Mouse (Mus musculus): ENCODE measurements around the gene Hcn3. TPM values are rescaled to one million over a fixed set of nuclear protein-coding genes. Genes with fewer than 3 reads are reported as not detected.

The Hcn3 gene
- polyA plus RNA-seq, 1 experiment from 2014 or later = 39.6 TPM

- Histone ChIP-seq H3K36me3 (ENCODE audit: control insufficient read depth, insufficient read depth) (no peaks in the 10 kb centered on the region), H3K4me3 (replicated peaks; ENCODE audit: low read length) (no peak overlapping the region), H3K4me1 (replicated peaks; ENCODE audit: control insufficient read depth, insufficient read depth, low read length) (no peaks in the 10 kb centered on the region), H3K9me3 (ENCODE audit: control insufficient read depth, low read length) (no peaks in the 10 kb centered on the region), H3K4me2 (ENCODE audit: low read length) (no peak overlapping the region), H3K27ac (ENCODE audit: low read length) (no peak overlapping the region), H3K9ac (replicated peaks; ENCODE audit: low read depth, low read length) (no peak overlapping the region), H3K27me3 (replicated peaks; ENCODE audit: control insufficient read depth, insufficient read depth, low read length) (no peaks in the 10 kb centered on the region)
- 65% methylated on average over 17 of the region's 17 CpGs for WGBS
- no peak for ATAC-seq
Observed at GRCm38 (mm10) chr3:89152084-89152835, 7.7 kb downstream of the Hcn3 start.

DNA sequence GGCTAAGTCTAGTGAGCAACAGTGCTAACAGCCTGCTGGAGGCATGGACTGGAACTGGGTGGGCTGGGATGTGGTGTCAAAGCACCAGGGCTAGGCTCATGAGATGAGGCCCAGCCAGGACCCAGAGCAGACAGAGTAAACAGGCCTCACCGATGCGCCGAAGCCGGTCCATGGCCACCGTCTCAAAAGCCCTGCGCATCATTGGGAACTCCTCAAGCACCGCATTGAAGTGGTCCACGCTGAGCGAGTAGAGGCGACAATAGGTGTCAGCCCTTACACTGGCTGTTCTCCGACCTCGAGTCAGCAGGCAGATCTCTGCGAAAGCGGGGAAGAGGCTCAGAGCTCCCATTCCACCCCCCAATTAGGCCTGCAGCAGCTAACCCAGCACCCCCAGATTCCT is 11.4 kb downstream of the Hcn3 start:
- WGBS = 71% methylated on average over 14 of the region's 14 CpGs
- Histone ChIP-seq H3K4me3 (replicated peaks; ENCODE audit: low read length) (no peak overlapping the region), H3K9ac (replicated peaks; ENCODE audit: low read depth, low read length) (no peak overlapping the region), H3K36me3 (ENCODE audit: control insufficient read depth, insufficient read depth) (no peaks in the 10 kb centered on the region), H3K27ac (ENCODE audit: low read length) (no peak overlapping the region), H3K4me1 (replicated peaks; ENCODE audit: control insufficient read depth, insufficient read depth, low read length) (no peaks in the 10 kb centered on the region), H3K9me3 (ENCODE audit: control insufficient read depth, low read length) (no peaks in the 10 kb centered on the region), H3K4me2 (ENCODE audit: low read length) (no peak overlapping the region), H3K27me3 (replicated peaks; ENCODE audit: control insufficient read depth, insufficient read depth, low read length) (no peaks in the 10 kb centered on the region)
- no peak for ATAC-seq

GRCm38 (mm10) chr3:89147979-89148311 is 12.1 kb downstream of the Hcn3 start:
- Histone ChIP-seq H3K9me3 (ENCODE audit: control insufficient read depth, low read length) (no peaks in the 10 kb centered on the region), H3K9ac (replicated peaks; ENCODE audit: low read depth, low read length) (no peak overlapping the region), H3K36me3 (ENCODE audit: control insufficient read depth, insufficient read depth) (no peaks in the 10 kb centered on the region), H3K4me2 (ENCODE audit: low read length) (no peak overlapping the region), H3K4me1 (replicated peaks; ENCODE audit: control insufficient read depth, insufficient read depth, low read length) (no peaks in the 10 kb centered on the region), H3K27me3 (replicated peaks; ENCODE audit: control insufficient read depth, insufficient read depth, low read length) (no peaks in the 10 kb centered on the region), H3K27ac (ENCODE audit: low read length) (no peak overlapping the region), H3K4me3 (replicated peaks; ENCODE audit: low read length) (no peak overlapping the region)
- 16% methylated on average over 15 of the region's 15 CpGs for whole genome bisulfite sequencing
- ATAC-seq = no peak

DNA sequence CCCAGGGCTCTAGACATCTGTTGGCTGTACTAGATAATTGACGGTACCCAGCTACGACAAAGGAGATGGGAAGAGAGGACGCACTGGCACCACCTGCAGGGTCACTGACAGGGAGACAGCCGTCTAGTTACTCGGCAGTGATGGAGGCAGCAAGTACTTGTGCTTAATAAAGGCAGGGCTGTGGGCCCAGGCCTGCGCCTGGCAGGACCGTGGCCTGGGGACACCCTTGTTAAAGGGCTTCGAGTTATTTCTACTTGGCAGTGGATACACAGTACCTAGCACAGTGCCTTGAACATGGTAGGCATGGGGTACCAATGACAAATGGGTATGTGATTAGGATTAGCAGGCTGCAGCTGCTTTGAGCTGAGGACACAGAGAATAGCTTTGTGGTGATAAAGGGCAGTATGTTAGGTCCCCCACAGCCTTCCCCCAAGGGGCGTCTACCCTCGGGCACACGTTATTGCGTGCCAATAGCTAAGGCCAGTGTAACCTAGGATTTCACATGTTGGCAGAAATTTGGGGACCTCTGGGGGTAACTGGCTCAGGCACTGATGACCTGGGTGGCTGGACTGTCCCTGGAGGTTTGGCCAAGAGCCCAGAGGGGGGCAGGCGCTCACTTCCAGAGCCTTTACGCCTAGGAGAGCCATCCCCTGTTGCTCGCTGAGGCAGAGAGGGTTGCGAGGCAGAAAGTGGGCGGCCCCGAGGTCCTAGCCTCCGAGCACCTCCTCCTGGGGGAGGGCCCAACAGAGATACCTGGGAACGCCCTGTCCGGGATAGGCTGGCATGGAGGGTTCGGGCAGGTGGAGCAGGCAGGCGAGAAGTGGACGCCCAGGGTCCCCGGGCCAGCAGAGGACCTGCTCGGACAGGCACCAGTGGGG is 12.7 kb downstream of the Hcn3 start:
- 25% methylated on average over 26 of the region's 26 CpGs for WGBS
- H3K4me2 ChIP-seq (ENCODE audit: low read length) = no peak overlapping the region
- H3K9ac ChIP-seq (replicated peaks; ENCODE audit: low read depth, low read length) = no peak overlapping the region
- no peak overlapping the region for H3K27ac ChIP-seq (ENCODE audit: low read length)
- ATAC-seq = no peak
- H3K4me3 ChIP-seq (replicated peaks; ENCODE audit: low read length) = no peak overlapping the region
- no peaks in the 10 kb centered on the region for H3K36me3 ChIP-seq (ENCODE audit: control insufficient read depth, insufficient read depth)
- no peaks in the 10 kb centered on the region for H3K27me3 ChIP-seq (replicated peaks; ENCODE audit: control insufficient read depth, insufficient read depth, low read length)
- H3K9me3 ChIP-seq (ENCODE audit: control insufficient read depth, low read length) = no peaks in the 10 kb centered on the region
- H3K4me1 ChIP-seq (replicated peaks; ENCODE audit: control insufficient read depth, insufficient read depth, low read length) = no peaks in the 10 kb centered on the region

- no peaks in the 10 kb centered on the region for H3K4me1 ChIP-seq (replicated peaks; ENCODE audit: control insufficient read depth, insufficient read depth, low read length)
- no peak overlapping the region for H3K9ac ChIP-seq (replicated peaks; ENCODE audit: low read depth, low read length)
- H3K4me2 ChIP-seq (ENCODE audit: low read length) = no peak overlapping the region
- no peaks in the 10 kb centered on the region for H3K9me3 ChIP-seq (ENCODE audit: control insufficient read depth, low read length)
- no peaks in the 10 kb centered on the region for H3K36me3 ChIP-seq (ENCODE audit: control insufficient read depth, insufficient read depth)
- no peak overlapping the region for H3K27ac ChIP-seq (ENCODE audit: low read length)
- WGBS = 21% methylated on average over 8 of the region's 8 CpGs
- no peak for ATAC-seq
- no peaks in the 10 kb centered on the region for H3K27me3 ChIP-seq (replicated peaks; ENCODE audit: control insufficient read depth, insufficient read depth, low read length)
- H3K4me3 ChIP-seq (replicated peaks; ENCODE audit: low read length) = no peak overlapping the region
Observed at GRCm38 (mm10) chr3:89145566-89145965, 14.4 kb downstream of the Hcn3 start.

DNA sequence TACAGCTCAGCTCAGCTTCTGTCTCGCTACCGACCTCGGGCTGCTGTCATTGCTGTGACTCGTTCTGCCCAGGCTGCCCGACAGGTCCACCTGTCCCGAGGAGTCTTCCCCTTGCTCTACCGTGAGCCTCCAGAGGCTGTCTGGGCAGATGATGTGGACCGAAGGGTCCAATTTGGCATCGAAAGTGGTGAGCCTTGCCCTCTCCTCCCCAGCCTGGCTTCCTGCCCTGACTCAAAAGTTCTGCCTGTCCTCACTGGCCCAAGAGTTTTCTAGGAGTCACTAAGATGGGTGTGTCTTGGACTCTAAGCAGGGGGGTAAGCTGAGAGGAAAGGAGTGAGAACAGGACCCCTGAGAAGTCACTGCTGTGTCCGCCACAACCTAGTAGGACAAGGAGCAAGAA is 15.2 kb downstream of the Hcn3 start:
- WGBS = 87% methylated on average over 10 of the region's 10 CpGs

DNA sequence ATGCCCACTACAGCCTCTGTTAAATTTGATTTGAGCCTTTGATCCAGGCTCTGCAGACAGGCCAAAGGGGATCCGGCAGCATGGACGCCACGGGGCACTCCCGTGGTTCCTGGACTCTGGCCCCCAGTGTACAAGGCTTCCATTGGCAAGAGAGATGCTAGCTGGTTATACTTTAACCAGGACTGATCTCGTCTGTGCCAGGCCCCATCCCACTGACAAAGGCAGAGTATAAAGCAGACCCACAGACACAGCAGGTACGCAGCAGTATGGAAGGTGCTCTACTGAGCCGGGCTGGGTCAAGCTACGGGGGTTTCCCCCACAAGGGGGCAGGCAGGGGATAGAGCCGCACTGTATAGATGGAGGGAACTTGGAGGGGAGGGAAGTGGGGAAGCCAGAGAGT is 23.6 kb downstream of the Hcn3 start:
- peaks cover 11% of the 10 kb centered on the region for H3K4me1 ChIP-seq (replicated peaks; ENCODE audit: control insufficient read depth, insufficient read depth, low read length)
- H3K9me3 ChIP-seq (ENCODE audit: control insufficient read depth, low read length) = no peaks in the 10 kb centered on the region
- 41% methylated on average over 9 of the region's 9 CpGs for WGBS
- no peak overlapping the region for H3K4me3 ChIP-seq (replicated peaks; ENCODE audit: low read length)
- H3K36me3 ChIP-seq (ENCODE audit: control insufficient read depth, insufficient read depth) = no peaks in the 10 kb centered on the region
- H3K9ac ChIP-seq (replicated peaks; ENCODE audit: low read depth, low read length) = no peak overlapping the region
- H3K27ac ChIP-seq (ENCODE audit: low read length) = no peak overlapping the region
- H3K4me2 ChIP-seq (ENCODE audit: low read length) = no peak overlapping the region
- ATAC-seq = no peak
- H3K27me3 ChIP-seq (replicated peaks; ENCODE audit: control insufficient read depth, insufficient read depth, low read length) = no peaks in the 10 kb centered on the region

More for the DNA sequence above, 15.2 kb downstream of the Hcn3 start:
- no peak for ATAC-seq
- Histone ChIP-seq H3K27ac (ENCODE audit: low read length) (no peak overlapping the region), H3K4me1 (replicated peaks; ENCODE audit: control insufficient read depth, insufficient read depth, low read length) (no peaks in the 10 kb centered on the region), H3K27me3 (replicated peaks; ENCODE audit: control insufficient read depth, insufficient read depth, low read length) (no peaks in the 10 kb centered on the region), H3K4me3 (replicated peaks; ENCODE audit: low read length) (no peak overlapping the region), H3K9me3 (ENCODE audit: control insufficient read depth, low read length) (no peaks in the 10 kb centered on the region), H3K9ac (replicated peaks; ENCODE audit: low read depth, low read length) (no peak overlapping the region), H3K4me2 (ENCODE audit: low read length) (no peak overlapping the region), H3K36me3 (ENCODE audit: control insufficient read depth, insufficient read depth) (no peaks in the 10 kb centered on the region)

DNA sequence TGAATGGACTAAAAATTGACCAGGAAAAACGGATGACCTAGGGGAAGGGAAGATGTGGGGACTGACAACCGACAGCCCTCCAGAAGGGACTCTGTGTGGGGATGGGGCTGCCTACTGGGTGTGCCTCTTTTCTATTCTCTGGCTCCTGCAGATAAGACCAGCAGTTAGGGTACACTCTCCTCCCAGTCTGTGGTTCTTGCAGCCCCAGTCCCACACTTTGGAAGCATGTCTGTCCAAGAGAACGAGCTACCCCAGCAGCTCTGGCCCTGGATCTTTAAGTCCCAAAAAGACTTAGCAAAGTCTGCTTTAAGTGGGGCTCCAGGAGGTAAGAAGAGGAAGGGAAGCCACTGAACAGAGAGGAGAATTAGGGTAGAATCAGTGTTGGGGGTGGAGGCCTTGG is 24.0 kb downstream of the Hcn3 start, which contains the start of gene Pklr:
Gene Pklr, plus strand, starts transcription at position 185 of the 400 bp plus-strand sequence.
- Histone ChIP-seq H3K27ac (ENCODE audit: low read length) (no peak within 1 kb of the TSS), H3K4me2 (ENCODE audit: low read length) (no peak within 1 kb of the TSS), H3K4me1 (replicated peaks; ENCODE audit: control insufficient read depth, insufficient read depth, low read length) (peaks cover 11% of the 10 kb centered on the region), H3K27me3 (replicated peaks; ENCODE audit: control insufficient read depth, insufficient read depth, low read length) (no peaks in the 10 kb centered on the region), H3K9ac (replicated peaks; ENCODE audit: low read depth, low read length) (no peak within 1 kb of the TSS), H3K9me3 (ENCODE audit: control insufficient read depth, low read length) (no peaks in the 10 kb centered on the region), H3K4me3 (replicated peaks; ENCODE audit: low read length) (no peak within 1 kb of the TSS), H3K36me3 (ENCODE audit: control insufficient read depth, insufficient read depth) (no peaks in the 10 kb centered on the region)
- no peak for ATAC-seq
- 59% methylated on average over 3 of the region's 3 CpGs for WGBS

DNA sequence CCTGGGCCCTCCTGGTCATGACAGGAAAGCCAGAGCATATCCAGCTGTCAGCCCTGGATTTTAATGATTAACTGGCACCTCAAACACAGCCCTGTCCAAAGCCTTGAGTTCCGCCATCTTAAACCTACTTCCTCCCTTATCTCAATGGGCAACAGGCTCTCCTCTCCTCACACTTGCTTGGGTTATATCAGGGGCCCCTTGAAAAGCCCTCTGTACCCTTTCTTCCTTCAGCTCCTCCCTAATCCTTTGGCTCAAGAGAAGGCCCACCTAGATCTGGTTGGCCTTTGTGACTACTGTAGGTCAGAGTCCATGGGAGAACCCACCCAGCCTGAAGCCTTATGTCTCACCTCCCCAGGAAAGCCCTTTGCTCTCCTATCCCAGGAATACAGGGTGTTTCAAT is 26.2 kb downstream of the Hcn3 start:
- no peaks in the 10 kb centered on the region for H3K36me3 ChIP-seq (ENCODE audit: control insufficient read depth, insufficient read depth)
- no peak overlapping the region for H3K9ac ChIP-seq (replicated peaks; ENCODE audit: low read depth, low read length)
- H3K27me3 ChIP-seq (replicated peaks; ENCODE audit: control insufficient read depth, insufficient read depth, low read length) = no peaks in the 10 kb centered on the region
- H3K27ac ChIP-seq (ENCODE audit: low read length) = no peak overlapping the region
- 95% methylated on average over 1 of the region's 1 CpGs for WGBS
- H3K4me3 ChIP-seq (replicated peaks; ENCODE audit: low read length) = no peak overlapping the region
- peaks cover 11% of the 10 kb centered on the region for H3K4me1 ChIP-seq (replicated peaks; ENCODE audit: control insufficient read depth, insufficient read depth, low read length)
- H3K9me3 ChIP-seq (ENCODE audit: control insufficient read depth, low read length) = no peaks in the 10 kb centered on the region
- ATAC-seq = no peak
- H3K4me2 ChIP-seq (ENCODE audit: low read length) = no peak overlapping the region
